Mouse (Mus musculus) cerebellum, adult 2 months (tissue): ENCODE measurements around the gene Itgb6.

Experiments
- CTCF ChIP-seq: fragments of 200-500 bp; IDR thresholded peaks from 2 replicates; pipeline ENCODE4 v1.5.1; 2011; ENCODE audit warnings: low read depth, mild to moderate bottlenecking, control low read depth, low read length, moderate library complexity, borderline replicate concordance; ENCODE audit not compliant: insufficient read depth
- POLR2A ChIP-seq: fragments of 200-500 bp; IDR thresholded peaks from 2 replicates; pipeline ENCODE4 v1.6.1; 2011; ENCODE audit warnings: low read length, control low read depth, borderline replicate concordance; ENCODE audit not compliant: insufficient read depth

DNA sequence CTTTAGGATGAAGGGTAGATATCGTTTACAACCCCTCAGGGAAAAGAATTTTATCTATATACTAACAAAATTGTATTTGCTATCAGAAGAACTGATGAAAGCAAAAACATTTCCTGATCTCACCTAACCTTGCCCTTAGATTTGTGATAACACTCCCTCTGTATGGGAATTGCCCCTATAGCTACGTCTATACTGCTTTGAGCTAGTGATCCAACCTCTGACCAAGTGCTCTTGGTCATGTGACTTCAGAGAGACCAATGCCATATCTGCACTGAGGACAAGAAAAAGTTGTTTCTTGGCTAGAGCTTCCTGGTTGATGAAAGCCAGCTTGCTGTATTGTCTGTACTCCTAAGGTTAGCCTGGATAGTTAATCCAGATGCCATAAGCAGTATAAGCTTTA lies 121.1 kb downstream of the Itgb6 start:
- TF ChIP-seq CTCF: no peak
- TF ChIP-seq POLR2A: no peak
